Mouse (Mus musculus) T-cell, adult 2 months (primary cell): Measurements from ENCODE around the gene Tnk2.

Experiments
- DNase-seq: peaks from one replicate; pipeline ENCODE4 v3.0.0; 2022; ENCODE audit warnings: low spot score

Tnk2 gene

GRCm38 (mm10) chr16:32678812-32679211 is 35.1 kb downstream of the Tnk2 start:
- no peak for DNase-seq

- no peak for DNase-seq
These were observed 36.3 kb downstream of the Tnk2 start for GRCm38 (mm10) chr16:32679976-32680375.

DNA sequence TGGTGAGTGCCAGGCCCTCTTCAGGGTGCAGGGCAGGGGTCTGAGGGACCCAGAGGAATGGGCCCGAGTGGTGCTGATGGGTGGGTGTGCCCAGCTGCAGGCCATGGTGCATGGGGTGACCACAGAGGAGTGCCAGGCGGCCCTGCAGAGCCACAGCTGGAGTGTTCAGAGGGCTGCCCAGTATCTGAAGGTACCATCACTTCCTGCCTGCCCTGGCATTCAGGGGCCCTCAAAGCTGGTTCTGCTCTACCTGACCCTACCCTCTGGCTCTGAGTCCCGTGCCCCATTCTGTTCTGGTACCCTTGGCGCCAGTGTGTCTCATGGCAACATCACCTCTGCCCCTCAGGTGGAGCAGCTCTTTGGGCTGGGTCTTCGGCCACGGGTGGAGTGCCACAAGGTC is 37.1 kb downstream of the Tnk2 start:
- DNase-seq, result no peak

GRCm38 (mm10) chr16:32682194-32682593 is 38.5 kb downstream of the Tnk2 start:
- DNase-seq, result peak; percentile 59

DNA sequence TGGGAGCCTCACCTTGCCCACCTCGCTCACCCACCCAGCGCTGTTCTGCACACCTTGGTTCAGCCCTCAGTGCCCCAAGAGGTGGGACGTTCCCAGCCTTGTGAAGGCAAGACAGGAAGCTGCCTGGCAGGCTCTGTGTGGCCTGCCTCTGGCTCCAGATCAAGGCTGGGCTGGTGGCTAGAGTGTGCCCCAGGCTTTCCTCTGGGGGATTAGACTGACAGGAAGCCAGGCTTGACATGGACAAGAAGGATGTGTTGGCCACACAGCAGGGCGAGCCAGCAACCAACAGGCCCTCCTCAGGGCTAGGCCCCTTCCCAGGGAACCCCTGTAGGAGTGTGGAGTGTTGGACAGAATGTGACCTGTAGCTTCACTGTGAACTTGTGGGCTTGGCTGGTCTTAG is 39.2 kb downstream of the Tnk2 start:
- DNase-seq, result no peak

DNA sequence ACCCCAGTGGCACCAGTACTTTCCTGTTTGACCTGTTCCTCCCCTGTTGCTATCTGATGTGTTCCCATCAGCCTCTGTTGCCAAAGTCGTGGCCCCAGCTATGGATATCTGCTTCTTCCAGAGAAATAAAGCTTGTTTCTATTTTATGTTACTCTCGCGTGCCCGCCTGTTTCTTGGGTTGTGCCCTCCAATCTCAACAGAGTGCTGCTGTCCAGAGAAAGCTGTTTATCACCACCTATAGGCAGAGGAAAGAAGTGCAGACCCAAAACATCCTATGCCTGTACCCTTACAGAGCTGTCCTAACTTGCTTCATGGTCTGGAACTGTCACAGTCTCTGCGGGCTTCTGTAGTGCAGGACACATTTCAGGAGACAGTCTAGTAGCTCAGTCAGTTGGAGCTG is 39.7 kb downstream of the Tnk2 start:
- DNase-seq, result peak; percentile 39

DNA sequence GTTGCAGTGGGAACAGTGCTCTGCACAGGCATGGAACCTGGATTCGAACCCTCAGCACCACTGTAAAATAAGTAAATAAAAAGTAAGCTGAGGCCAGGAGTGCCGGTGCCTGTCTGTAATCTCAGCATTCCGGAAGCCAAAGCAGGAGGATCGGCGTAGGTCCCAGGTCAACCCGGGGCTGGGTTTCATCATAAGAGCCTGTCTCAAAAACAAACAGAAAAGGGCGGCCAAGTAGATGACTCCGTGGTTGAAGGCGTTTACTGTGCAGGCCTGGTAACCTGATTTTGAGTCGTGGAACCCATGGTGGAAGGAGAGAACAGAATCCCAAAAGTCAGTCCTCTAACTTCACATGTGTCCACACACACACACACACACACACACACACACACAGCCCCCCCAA is 41.7 kb downstream of the Tnk2 start:
- no peak for DNase-seq

DNA sequence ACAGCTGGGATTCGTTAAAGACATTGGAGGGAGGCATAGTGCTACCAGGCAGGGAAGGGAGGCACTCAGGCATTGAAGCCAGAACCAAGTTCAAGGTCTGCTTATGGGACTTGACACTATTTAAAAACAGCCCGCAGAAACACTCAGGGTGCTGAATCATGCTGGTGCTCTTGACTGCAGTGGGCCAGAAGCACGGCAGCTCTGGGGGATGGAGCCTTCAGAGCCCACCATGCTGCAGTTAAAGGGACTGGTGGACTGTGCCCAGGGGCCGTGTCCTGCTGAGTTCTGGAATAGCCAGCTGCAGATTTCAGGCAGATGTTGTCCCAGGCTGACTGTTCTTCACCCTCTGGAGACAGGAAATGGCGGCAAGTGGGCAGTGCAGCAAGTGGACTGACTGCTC is 42.3 kb downstream of the Tnk2 start:
- DNase-seq, result no peak

DNA sequence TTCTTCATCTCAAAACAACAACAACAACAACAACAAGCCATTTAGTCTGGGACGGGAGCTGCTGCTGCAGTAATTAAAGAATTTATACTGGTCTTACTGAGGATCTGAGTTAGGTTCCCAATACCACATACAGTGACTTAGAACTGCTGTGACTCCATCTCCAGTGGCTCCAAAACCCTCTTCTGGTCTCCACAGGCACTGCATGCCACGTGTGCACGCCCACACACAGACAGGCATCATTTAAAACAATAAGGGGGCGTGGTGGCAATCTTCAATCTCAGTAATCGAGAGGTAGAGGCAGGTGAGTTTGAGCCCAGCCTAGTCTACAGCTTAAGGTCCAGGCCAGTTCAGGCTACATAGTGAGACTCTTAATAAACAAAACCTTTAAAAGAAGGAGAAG is 43.5 kb downstream of the Tnk2 start:
- DNase-seq, result no peak

GRCm38 (mm10) chr16:32688770-32689169 is 45.1 kb downstream of the Tnk2 start:
- DNase-seq, result no peak

GRCm38 (mm10) chr16:32689501-32689900 is 45.8 kb downstream of the Tnk2 start:
- peak; percentile 62 for DNase-seq

DNA sequence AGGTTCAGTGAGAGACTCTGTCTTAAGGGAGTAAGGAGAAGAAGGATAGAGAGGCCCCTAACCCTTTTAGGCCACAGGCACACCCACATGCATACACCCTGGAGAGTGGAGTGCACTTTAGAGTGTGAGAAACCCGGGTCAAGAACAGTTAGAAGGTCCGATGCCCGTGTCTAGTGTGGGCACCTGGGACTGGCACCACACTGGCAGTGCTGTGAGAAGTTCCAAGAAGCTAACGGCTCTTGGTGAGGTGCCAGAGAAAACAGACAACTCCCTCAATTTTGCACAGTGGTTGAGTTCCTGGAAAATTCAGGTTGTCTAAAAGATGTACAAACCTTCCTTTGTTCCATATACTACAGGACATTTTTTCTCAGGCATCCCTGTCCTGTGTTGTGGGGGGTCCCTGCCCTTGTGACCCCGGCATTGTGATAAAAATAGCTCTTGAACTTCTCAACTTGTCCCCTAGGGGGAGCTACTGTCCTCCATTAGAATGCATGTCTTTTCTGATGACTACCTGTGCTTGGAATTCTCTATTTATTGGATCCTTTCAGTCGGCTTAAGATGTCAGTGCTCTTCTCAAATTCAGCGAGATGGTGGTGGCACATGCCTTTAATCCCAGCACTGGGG is 53.3 kb downstream of the Tnk2 start:
- DNase-seq, result peak; percentile 26

DNA sequence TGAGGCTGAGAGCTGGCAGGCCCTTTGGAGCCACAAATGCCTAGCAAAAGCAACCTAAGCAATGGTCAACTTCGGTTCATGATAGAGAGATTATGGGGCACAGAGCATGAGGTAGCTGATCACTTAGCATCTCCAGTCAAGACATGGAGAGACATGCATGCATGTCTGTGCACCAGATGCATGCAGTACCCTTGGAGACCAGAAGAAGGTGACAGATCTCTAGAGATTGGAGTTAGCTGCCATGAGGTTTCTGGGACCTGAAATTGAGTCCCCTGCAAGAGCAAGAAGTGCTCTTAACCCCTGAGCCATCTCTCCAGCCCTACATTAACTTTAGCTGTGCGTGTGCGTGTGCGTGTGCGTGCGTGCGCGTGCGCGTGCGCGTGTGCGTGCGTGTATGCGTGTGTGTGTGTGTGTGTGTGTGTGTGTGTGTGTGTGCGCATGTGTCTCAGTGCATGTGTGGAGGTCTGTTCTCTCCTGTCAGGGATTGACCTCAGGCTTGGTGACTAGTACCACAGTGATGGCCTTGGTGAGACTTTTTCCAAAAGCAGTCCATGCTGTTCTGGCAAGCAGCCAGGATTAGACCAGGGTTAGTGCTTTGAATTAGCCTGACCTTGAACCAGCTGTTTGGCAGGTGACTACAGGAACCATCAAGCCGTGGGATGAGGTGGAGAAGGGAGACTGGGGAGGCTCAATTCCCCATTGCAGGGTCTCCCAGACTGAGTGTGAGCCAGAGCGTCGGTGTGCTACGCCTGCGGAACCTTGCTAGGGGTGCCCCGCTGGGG is 54.2 kb downstream of the Tnk2 start:
- DNase-seq, result no peak

DNA sequence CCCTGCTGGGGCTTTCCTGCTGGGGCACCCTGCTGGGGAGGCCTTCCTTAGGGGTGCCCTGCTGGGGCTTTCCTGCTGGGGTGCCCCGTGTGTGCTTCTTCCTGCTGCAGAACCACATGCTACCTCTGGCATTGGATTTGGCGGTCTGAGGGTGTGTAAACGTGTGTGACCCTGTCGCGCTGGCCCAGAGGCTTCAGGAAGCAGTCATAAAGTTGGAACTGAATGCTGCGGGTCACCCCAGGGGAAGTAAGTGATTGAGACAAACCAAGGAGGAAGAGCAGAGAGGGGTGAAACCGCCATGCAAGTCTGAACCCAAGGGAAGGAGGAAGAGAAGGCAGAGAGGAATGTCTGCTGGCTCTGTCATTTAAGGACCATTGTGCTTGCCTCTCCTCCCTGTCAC is 54.9 kb downstream of the Tnk2 start:
- no peak for DNase-seq

GRCm38 (mm10) chr16:32703312-32703912 is 59.7 kb downstream of the Tnk2 start:
- no peak for DNase-seq

DNA sequence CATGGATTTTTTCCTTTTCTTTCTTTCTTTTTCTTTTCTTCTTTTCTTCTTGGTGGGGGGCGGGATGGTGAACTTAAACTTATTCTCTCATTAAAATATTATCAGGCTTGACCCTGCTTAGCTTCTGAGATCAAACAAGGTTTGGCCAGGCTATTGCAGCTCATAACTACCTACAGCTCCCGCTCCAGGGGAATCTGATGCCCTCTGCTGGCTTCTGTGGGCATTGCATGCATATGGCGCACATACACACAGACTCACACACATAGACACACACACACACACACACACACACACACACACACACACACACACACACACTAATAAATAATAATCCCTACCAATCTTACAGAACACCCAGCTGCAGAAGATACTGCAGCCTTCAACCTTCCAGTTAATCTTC is 61.9 kb downstream of the Tnk2 start:
- DNase-seq, result no peak

GRCm38 (mm10) chr16:32707111-32707823 is 63.6 kb downstream of the Tnk2 start:
- DNase-seq, result no peak

DNA sequence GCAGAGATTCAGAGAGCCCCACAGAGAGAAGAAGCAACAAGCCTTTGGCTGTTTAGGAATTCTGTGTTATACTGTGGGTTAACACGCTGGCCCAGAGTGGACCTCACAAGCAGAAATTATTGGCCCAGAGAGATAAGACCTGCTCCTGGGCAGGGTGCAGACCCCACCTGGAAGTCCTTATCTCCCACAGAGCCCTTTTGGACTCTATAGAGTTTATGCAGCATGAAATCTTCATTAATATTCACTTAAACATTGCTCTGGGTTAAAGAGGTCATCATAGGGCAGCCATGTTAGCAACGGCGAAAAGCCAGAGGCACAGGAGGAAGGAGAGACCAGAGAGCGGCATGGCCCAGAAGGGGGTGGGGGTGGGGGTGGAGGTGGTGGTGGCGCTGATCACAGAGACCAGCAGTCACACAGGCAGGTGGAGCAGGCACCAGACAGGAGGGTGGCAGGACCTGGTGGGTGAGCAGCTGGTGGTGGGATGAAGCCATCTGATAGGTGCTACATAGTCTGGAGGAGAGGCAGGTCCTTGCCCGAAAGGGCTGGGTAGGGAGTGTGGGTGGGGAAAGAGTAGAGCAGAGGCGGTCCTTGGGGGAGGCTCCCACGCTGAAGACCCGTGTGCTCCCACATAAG is 64.3 kb downstream of the Tnk2 start:
- no peak for DNase-seq

DNA sequence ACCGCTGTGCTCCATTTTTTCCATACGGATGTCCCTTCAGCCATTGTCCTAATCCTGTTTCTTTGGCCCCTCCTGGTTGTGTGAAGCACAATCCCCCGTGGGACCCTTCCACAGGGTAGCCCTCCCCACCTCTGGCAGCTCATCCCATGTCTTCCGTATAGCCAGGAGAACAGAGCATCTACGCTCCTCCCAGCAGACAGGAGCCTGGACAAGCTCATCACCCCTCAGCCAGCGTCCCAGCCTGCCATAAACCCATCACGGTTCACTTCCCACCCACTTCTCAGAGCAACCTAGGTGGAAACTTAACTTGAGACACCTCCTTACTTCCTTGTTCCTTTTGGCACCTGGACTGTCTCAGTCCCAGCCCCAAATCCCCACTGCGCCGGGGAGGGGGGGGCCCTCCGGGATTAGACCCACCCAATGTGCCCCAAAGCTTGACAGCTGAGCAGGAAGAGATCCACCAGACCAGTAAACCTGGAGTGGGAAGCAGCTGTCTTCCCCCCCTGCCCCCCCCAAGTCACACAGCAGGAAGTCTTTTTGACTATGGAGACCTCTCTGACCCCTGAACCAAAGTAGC is 64.9 kb downstream of the Tnk2 start:
- no peak for DNase-seq

DNA sequence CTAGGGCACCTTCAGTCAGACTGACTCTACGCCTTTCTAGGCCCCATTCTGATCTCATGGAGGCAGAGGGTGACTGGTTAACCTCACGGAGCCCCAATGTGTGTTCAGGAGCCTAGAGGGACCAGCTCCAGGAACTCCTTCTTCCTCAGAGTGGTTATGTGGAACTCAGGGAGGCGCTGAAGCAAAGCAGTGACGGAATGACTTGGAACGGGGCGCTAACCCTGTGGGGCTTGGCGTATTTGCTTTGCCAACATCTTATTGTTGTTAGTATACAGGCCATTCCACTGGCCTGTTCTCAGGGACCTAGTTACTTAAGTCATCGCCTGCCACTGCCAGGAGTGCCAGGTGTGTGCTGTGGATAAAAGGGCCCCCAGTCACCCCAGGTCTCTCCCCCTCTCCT is 65.4 kb downstream of the Tnk2 start:
- no peak for DNase-seq

DNA sequence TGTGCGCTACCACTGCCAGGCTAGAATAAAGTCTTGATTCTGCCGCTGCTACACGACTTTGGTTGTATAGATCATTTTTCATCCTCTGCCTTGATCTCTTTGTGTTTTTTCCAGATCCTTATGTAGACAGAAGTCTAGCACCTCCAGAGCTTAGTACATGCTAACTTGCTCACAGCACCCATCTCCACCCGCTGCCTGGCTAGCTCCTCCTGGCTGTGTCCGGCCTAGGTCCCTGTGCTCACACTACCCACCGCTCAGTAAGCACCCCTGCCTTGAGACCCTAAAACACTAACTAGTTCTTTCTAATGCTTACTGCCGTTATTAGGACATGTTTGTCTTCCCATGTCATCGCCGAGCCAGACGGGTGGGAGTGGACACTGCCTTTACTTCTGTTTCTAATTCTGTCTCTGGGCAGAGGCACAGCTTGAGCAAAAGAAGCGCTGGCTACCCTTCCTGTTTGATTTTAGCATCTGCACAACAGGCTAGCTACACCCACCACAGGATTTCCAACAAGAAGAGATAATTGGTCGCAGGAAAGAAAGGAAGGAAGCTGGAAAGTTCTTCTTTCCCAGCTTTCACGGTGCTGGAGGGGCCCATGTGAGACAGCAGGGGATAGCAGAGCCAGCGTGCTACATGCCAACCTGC is 66.9 kb downstream of the Tnk2 start:
- DNase-seq, result no peak

GRCm38 (mm10) chr16:32712202-32712601 is 68.5 kb downstream of the Tnk2 start:
- DNase-seq, result no peak
